Mouse (Mus musculus): ENCODE data around the gene Rhof. TPM values are rescaled to one million over a fixed set of nuclear protein-coding genes. Genes with fewer than 3 reads are reported as not detected.

Gene Rhof
- polyA plus RNA-seq, 1 experiment from 2014 or later, result 5.4 TPM

DNA sequence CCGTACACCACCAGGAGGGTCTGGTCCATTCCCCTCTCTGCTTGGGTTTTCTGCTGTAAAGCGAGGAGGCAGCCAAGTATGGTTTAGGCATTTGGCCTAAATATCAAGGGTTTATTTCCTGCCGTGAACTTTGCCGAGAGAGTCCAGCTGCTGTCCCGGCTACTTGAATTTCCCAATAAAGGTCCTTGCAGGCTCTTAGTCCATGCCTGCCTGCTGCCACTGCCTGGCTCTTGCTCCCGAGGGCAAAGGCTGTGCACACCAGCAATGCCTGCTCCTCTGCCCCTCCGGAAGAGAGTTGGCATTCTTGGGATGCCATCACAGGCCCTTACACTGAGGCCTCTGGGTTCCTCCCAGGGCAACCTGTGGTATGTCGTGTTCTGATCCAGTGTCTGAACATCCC is 28.9 kb downstream of the Rhof start:
- H3K9ac ChIP-seq, result no peak overlapping the region
- H3K4me2 ChIP-seq (replicated peaks), result no peak overlapping the region
- no peak overlapping the region for H3K27ac ChIP-seq (replicated peaks)
- WGBS, result 65% methylated on average over 8 of the region's 8 CpGs
- no peaks in the 10 kb centered on the region for H3K27me3 ChIP-seq
- H3K4me3 ChIP-seq (replicated peaks), result no peak overlapping the region
- H3K4me1 ChIP-seq, result no peaks in the 10 kb centered on the region
- no peak for ATAC-seq (ENCODE audit: insufficient number of reproducible peaks, low FRiP score, low TSS enrichment, low read depth)
- H3K36me3 ChIP-seq, result peaks cover 4% of the 10 kb centered on the region; the same call in 1 of the 2 replicates
- no peaks in the 10 kb centered on the region for H3K9me3 ChIP-seq (replicated peaks)

DNA sequence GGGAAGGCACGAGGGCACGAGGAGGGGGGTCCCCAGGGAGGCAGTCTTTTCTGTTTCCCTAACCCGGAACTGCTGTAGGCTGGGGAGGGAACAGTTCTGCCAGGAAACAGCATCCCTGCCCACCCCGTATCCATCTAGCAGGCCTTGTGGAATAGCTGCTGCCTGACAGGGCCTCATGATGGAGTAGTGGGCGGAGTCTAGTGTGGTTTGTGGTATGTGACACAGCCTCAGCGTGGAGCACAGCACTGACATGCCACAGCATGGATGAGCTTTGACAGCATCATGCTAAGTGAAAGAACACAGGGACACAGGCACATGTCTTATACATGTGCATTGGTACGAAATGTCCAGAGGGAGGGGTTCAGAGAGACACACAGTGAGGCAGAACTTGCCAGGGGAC is 30.1 kb downstream of the Rhof start:
- WGBS, result 54% methylated on average over 7 of the region's 7 CpGs
- no peak for ATAC-seq (ENCODE audit: insufficient number of reproducible peaks, low FRiP score, low TSS enrichment, low read depth)
- H3K9ac ChIP-seq, result no peak overlapping the region
- H3K27ac ChIP-seq (replicated peaks), result no peak overlapping the region
- no peaks in the 10 kb centered on the region for H3K4me1 ChIP-seq
- no peaks in the 10 kb centered on the region for H3K27me3 ChIP-seq
- no peak overlapping the region for H3K4me3 ChIP-seq (replicated peaks)
- H3K9me3 ChIP-seq (replicated peaks), result no peaks in the 10 kb centered on the region
- no peak overlapping the region for H3K4me2 ChIP-seq (replicated peaks)
- peaks cover 4% of the 10 kb centered on the region; the same call in 1 of the 2 replicates for H3K36me3 ChIP-seq

DNA sequence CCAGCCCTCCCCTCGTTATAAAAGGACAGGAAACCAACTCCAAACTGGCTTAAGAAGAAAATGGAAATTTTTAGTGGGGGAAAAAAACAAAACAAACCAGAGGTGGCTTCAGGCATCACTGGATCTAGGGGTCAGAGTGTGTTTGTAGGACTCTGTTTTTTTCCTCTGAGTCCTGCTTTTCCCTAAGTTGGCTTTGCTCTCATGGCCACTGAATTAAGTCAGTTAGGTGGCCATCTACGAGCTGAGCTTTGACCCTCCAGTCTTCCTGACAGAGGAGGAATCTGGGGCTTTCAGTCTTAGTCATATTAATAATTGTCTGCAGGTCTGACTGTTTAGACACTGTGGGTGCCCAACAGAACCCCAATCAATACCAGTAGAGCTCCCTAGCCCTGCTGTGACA is 34.0 kb downstream of the Rhof start:
- no peak overlapping the region for H3K27ac ChIP-seq (replicated peaks)
- no peak overlapping the region for H3K4me3 ChIP-seq (replicated peaks)
- H3K4me1 ChIP-seq, result no peaks in the 10 kb centered on the region; the same call in 1 of the 2 replicates
- no peaks in the 10 kb centered on the region for H3K9me3 ChIP-seq (replicated peaks)
- 75% methylated on average over 2 of the region's 2 CpGs for WGBS
- no peak for ATAC-seq (ENCODE audit: insufficient number of reproducible peaks, low FRiP score, low TSS enrichment, low read depth)
- no peaks in the 10 kb centered on the region for H3K27me3 ChIP-seq
- no peak overlapping the region for H3K9ac ChIP-seq
- H3K4me2 ChIP-seq (replicated peaks), result no peak overlapping the region
- peaks cover 4% of the 10 kb centered on the region; the same call in 1 of the 2 replicates for H3K36me3 ChIP-seq

DNA sequence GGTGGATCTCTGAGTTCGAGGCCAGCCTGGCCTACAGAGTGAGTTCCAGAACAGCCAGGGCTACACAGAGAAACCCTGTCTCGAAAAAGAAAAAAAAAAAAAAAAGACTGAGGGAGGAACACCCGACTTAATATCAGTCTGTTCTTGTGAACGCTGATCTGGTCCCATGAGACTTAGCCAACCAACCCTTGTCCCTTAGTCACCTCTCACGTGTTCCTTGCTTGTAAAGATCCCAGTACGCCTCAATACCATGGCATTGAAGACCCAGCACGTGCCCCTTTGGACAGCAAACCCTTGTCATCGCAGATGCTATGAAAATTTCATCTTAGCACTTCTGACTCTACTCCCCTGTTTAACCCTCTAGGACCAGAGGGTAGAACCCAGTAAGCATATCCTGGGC is 36.2 kb downstream of the Rhof start:
- Histone ChIP-seq H3K4me1 (no peaks in the 10 kb centered on the region; the same call in 1 of the 2 replicates), H3K36me3 (peaks cover 4% of the 10 kb centered on the region; the same call in 1 of the 2 replicates), H3K27ac (replicated peaks) (no peak overlapping the region), H3K27me3 (no peaks in the 10 kb centered on the region), H3K9ac (no peak overlapping the region), H3K9me3 (replicated peaks) (no peaks in the 10 kb centered on the region), H3K4me3 (replicated peaks) (no peak overlapping the region), H3K4me2 (replicated peaks) (no peak overlapping the region)
- WGBS, result 89% methylated on average over 8 of the region's 8 CpGs
- ATAC-seq (ENCODE audit: insufficient number of reproducible peaks, low FRiP score, low TSS enrichment, low read depth), result no peak

DNA sequence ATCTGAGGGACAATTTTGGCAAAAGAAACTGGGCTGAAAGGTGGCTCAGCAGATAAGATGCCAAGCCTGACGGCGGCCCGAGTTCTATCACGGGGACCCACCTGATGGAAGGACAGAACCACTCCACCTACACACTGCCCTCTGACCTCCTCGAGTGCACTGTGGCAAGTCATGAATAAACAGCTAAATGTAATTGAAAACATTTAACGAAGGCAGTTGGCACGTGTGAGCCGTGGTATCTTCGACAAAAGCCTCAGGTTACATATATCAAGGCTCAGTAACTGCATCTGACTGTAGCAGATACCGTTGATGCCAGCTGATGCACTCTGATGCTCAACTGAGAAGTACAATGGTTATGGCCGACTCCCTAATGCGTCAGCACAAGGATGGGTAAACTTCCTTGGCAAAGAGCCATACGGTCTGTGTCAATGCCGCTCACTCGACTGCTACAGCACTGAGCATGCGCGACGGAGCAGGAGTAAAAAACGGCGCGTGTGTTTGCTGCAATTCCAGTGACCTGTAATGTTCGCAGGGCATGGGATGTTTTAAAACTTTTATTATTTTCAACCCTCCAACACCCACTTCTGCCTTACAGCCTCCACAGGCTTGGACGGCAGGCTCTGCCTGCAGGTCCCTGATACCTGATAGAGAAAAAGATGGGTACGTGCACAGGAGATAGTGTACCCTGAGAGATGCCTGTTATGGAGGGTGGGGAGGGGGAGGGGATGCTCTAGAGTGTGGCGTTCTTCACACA is 38.1 kb downstream of the Rhof start:
- Histone ChIP-seq H3K27me3 (no peaks in the 10 kb centered on the region), H3K4me2 (replicated peaks) (no peak overlapping the region), H3K4me3 (replicated peaks) (no peak overlapping the region), H3K9ac (no peak overlapping the region), H3K36me3 (no peaks in the 10 kb centered on the region), H3K27ac (replicated peaks) (no peak overlapping the region), H3K9me3 (replicated peaks) (no peaks in the 10 kb centered on the region), H3K4me1 (no peaks in the 10 kb centered on the region; the same call in 1 of the 2 replicates)
- ATAC-seq (ENCODE audit: insufficient number of reproducible peaks, low FRiP score, low TSS enrichment, low read depth), result no peak; the same call in 1 of the 2 replicates
- 76% methylated on average over 25 of the region's 25 CpGs for WGBS

DNA sequence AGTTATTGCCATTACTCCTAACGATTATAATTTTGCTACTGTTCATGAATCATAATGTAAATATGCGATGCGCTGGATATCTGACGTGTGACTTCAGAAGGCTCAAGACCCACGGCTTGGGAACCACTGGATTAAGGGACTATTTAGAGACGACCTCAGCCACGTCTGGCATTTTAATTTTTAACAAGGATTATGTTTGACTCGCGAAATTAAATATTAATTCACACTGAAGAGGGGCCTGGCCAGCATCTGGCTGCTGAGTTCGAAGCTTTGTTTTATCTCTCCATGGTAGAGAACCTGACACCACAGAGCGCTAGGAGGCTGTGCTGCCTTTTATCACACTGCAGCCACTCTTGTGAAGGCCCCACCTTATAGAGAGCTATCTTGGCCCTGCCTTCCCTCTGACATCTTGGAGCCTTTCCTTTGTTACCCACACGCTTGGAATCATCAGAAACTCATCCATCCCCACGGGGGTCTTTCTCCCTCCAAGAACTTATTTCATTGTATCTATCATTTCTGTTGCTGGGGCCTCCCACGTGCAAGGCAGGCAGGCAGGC is 39.3 kb downstream of the Rhof start:
- Histone ChIP-seq H3K4me3 (replicated peaks) (no peak overlapping the region), H3K27ac (replicated peaks) (no peak overlapping the region), H3K27me3 (no peaks in the 10 kb centered on the region), H3K4me1 (no peaks in the 10 kb centered on the region; the same call in 1 of the 2 replicates), H3K36me3 (no peaks in the 10 kb centered on the region), H3K9ac (no peak overlapping the region), H3K4me2 (replicated peaks) (no peak overlapping the region), H3K9me3 (replicated peaks) (no peaks in the 10 kb centered on the region)
- no peak for ATAC-seq (ENCODE audit: insufficient number of reproducible peaks, low FRiP score, low TSS enrichment, low read depth)
- 79% methylated on average over 14 of the region's 14 CpGs for WGBS

DNA sequence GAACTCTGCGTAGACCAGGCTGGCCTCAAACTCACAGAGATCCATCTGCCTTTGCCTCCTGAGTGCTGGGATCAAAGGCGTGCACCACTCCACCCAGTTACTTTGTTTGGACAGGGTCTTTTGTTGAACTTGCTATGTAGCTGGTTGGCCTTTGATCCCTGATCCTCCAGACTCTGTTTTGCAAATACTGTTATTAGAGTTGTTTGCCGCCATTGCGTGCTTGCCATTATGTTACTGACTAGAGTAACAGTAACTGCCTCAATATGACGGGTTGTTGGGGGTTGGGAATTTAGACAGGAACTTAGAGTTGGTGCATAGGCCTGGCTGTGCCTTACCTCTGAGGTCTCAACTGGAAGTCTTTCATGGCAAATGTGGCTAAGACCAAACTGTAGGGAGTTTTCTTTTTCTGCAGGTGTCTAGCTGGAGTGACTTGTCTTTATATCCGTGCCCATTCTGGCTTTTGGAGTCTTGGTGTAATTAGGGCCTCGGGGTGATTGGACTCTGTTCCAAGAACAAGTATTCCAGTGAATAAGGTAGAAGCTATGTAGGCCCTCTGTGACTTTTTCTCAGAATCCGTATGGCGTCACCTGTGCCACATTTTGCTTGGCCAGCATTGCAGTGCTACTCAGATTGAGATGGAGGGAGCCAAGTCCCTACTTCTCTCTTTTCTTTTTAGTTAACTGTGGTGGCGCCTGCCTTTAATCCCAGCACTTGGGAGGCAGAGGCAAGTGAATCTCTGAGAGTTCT is 41.8 kb downstream of the Rhof start:
- Histone ChIP-seq H3K27me3 (no peaks in the 10 kb centered on the region), H3K4me3 (replicated peaks) (no peak overlapping the region), H3K4me2 (replicated peaks) (no peak overlapping the region), H3K36me3 (no peaks in the 10 kb centered on the region), H3K9me3 (replicated peaks) (no peaks in the 10 kb centered on the region), H3K4me1 (no peaks in the 10 kb centered on the region; the same call in 1 of the 2 replicates), H3K27ac (replicated peaks) (no peak overlapping the region), H3K9ac (no peak overlapping the region)
- no peak for ATAC-seq (ENCODE audit: insufficient number of reproducible peaks, low FRiP score, low TSS enrichment, low read depth)
- WGBS, result 87% methylated on average over 10 of the region's 10 CpGs

- WGBS, result 95% methylated on average over 4 of the region's 4 CpGs
- no peaks in the 10 kb centered on the region for H3K36me3 ChIP-seq
- no peak for ATAC-seq (ENCODE audit: insufficient number of reproducible peaks, low FRiP score, low TSS enrichment, low read depth)
- H3K4me1 ChIP-seq, result no peaks in the 10 kb centered on the region
- H3K9me3 ChIP-seq (replicated peaks), result no peaks in the 10 kb centered on the region
- no peak overlapping the region for H3K27ac ChIP-seq (replicated peaks)
- H3K4me3 ChIP-seq (replicated peaks), result no peak overlapping the region
- no peak overlapping the region for H3K9ac ChIP-seq
- H3K27me3 ChIP-seq, result no peaks in the 10 kb centered on the region
- H3K4me2 ChIP-seq (replicated peaks), result no peak overlapping the region
These were observed 43.7 kb downstream of the Rhof start for GRCm38 (mm10) chr5:123088784-123089183.

DNA sequence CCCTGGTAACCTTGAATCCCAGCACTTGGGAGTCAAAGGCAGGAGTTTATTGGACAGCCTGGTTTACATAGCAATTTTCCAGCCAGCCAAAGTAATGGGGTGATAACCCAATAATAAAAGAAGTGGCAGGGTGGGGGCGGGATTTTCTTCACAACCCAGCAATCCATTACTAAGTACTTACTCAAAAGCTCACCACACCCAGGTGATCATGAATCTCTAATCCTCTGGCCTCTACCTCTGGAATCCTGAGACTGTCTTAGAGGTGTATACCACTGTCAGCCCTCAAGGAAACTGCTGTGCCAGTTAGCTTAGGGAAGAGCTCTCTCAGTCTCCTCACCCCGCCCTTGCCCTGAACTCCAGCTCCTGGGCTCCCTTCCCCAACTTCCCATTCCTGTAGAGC is 46.0 kb downstream of the Rhof start:
- H3K4me2 ChIP-seq (replicated peaks), result no peak overlapping the region
- H3K4me3 ChIP-seq (replicated peaks), result no peak overlapping the region
- no peak overlapping the region for H3K9ac ChIP-seq
- H3K27ac ChIP-seq (replicated peaks), result no peak overlapping the region
- no peak for ATAC-seq (ENCODE audit: insufficient number of reproducible peaks, low FRiP score, low TSS enrichment, low read depth)
- H3K4me1 ChIP-seq, result no peaks in the 10 kb centered on the region
- WGBS, result 85% methylated on average over 2 of the region's 2 CpGs
- no peaks in the 10 kb centered on the region for H3K27me3 ChIP-seq
- H3K9me3 ChIP-seq (replicated peaks), result no peaks in the 10 kb centered on the region
- no peaks in the 10 kb centered on the region for H3K36me3 ChIP-seq

GRCm38 (mm10) chr5:123083340-123084050 is 49.0 kb downstream of the Rhof start:
- Histone ChIP-seq H3K4me1 (no peaks in the 10 kb centered on the region), H3K27ac (replicated peaks) (no peak overlapping the region), H3K9ac (no peak overlapping the region), H3K27me3 (no peaks in the 10 kb centered on the region), H3K4me2 (replicated peaks) (no peak overlapping the region), H3K4me3 (replicated peaks) (no peak overlapping the region), H3K36me3 (no peaks in the 10 kb centered on the region), H3K9me3 (replicated peaks) (no peaks in the 10 kb centered on the region)
- WGBS, result 55% methylated on average over 13 of the region's 13 CpGs
- ATAC-seq (ENCODE audit: insufficient number of reproducible peaks, low FRiP score, low TSS enrichment, low read depth), result no peak

GRCm38 (mm10) chr5:123080510-123080909 is 52.0 kb downstream of the Rhof start:
- H3K27me3 ChIP-seq, result no peaks in the 10 kb centered on the region
- no peak overlapping the region for H3K27ac ChIP-seq (replicated peaks)
- no peak overlapping the region for H3K4me2 ChIP-seq (replicated peaks)
- H3K9ac ChIP-seq, result no peak overlapping the region
- H3K4me1 ChIP-seq, result peaks cover 16% of the 10 kb centered on the region
- H3K9me3 ChIP-seq (replicated peaks), result no peaks in the 10 kb centered on the region
- ATAC-seq (ENCODE audit: insufficient number of reproducible peaks, low FRiP score, low TSS enrichment, low read depth), result no peak
- H3K4me3 ChIP-seq (replicated peaks), result no peak overlapping the region
- WGBS, result 93% methylated on average over 13 of the region's 13 CpGs
- H3K36me3 ChIP-seq, result no peaks in the 10 kb centered on the region
